Mouse (Mus musculus) cerebellum, adult 8-10 months (tissue): ENCODE results near the gene Pank1.
A peak's percentile ranks its signal among the peaks of the same experiment; 100 is the strongest.

Source experiments
- DNase-seq: peaks from one replicate; pipeline ENCODE4 v3.0.0; 2022

Pank1 gene

GRCm38 (mm10) chr19:34877898-34878602 is 1.2 kb downstream of the Pank1 start:
- peak; percentile 70 for DNase-seq

- no peak for DNase-seq
These were observed 2.6 kb downstream of the Pank1 start for GRCm38 (mm10) chr19:34876676-34877075.

- no peak for DNase-seq
These were observed 9.9 kb downstream of the Pank1 start for GRCm38 (mm10) chr19:34869375-34869774.

- DNase-seq = no peak
These were observed 11.0 kb downstream of the Pank1 start for GRCm38 (mm10) chr19:34868093-34868741.

GRCm38 (mm10) chr19:34863737-34864136 is 15.5 kb downstream of the Pank1 start:
- no peak for DNase-seq

GRCm38 (mm10) chr19:34856021-34856651 is 23.1 kb downstream of the Pank1 start:
- no peak for DNase-seq

GRCm38 (mm10) chr19:34851161-34851560 is 28.1 kb downstream of the Pank1 start:
- DNase-seq = no peak

- DNase-seq = no peak
These were observed 29.8 kb downstream of the Pank1 start for GRCm38 (mm10) chr19:34849426-34849825.

- no peak for DNase-seq
These were observed 31.1 kb downstream of the Pank1 start for GRCm38 (mm10) chr19:34848164-34848563.

- no peak for DNase-seq
These were observed 32.2 kb downstream of the Pank1 start for GRCm38 (mm10) chr19:34847103-34847502.

- no peak for DNase-seq
These were observed 32.7 kb downstream of the Pank1 start for GRCm38 (mm10) chr19:34846508-34847038.

- DNase-seq = no peak
These were observed 33.2 kb downstream of the Pank1 start for GRCm38 (mm10) chr19:34846005-34846404.

- no peak for DNase-seq
These were observed 33.9 kb downstream of the Pank1 start for GRCm38 (mm10) chr19:34845331-34845730.

GRCm38 (mm10) chr19:34844760-34845159 is 34.5 kb downstream of the Pank1 start:
- DNase-seq = no peak

- DNase-seq = no peak
These were observed 35.2 kb downstream of the Pank1 start for GRCm38 (mm10) chr19:34844047-34844446.

- no peak for DNase-seq
These were observed 37.3 kb downstream of the Pank1 start for GRCm38 (mm10) chr19:34841719-34842506.

- DNase-seq = no peak
These were observed 40.6 kb downstream of the Pank1 start for GRCm38 (mm10) chr19:34838624-34839023.

- DNase-seq = no peak
These were observed 47.6 kb downstream of the Pank1 start for GRCm38 (mm10) chr19:34831702-34832101.

GRCm38 (mm10) chr19:34827916-34828635 is 51.2 kb downstream of the Pank1 start:
- DNase-seq = no peak

GRCm38 (mm10) chr19:34827444-34827843 is 51.8 kb downstream of the Pank1 start:
- no peak for DNase-seq

GRCm38 (mm10) chr19:34825946-34826655 is 53.2 kb downstream of the Pank1 start:
- peak; percentile 54 for DNase-seq
